Comparison of ENCODE assay signal across 20 mouse cellular contexts in genomic region chr7:133731971-133732645, GRCm38 (mm10). TPM values are rescaled to one million over a fixed set of nuclear protein-coding genes. Genes with fewer than 3 reads are reported as not detected.
DNase-seq lines count a peak whose midpoint lies in the region; ATAC-seq and TF ChIP-seq lines count a peak whose summit lies in the region.
"Had no signal": no experiment of that assay in that cellular context is flagged by ENCODE, and none has a peak within 500 bp of the region (broad histone marks: within the 10 kb centered on the region; RNA-seq: fewer than 3 reads in every experiment).

No protein-coding gene starts in this region.

- H3K4me1 ChIP-seq in forebrain, embryonic 15.5 days, result peaks cover 9% of the 10 kb centered on the region
- H3K4me1 ChIP-seq in forebrain, embryonic 12.5 days, result no peaks in the 10 kb centered on the region
- no peaks in the 10 kb centered on the region for H3K4me1 ChIP-seq in hindbrain, postnatal 0 days (ENCODE audit: insufficient read depth, low read length)
- H3K4me1 ChIP-seq in hindbrain, embryonic 10.5 days (replicated peaks), result no peaks in the 10 kb centered on the region
- no peaks in the 10 kb centered on the region for H3K4me1 ChIP-seq in midbrain, embryonic 16.5 days (ENCODE audit: control insufficient read depth, insufficient read depth, low read length)
- H3K4me1 ChIP-seq: embryonic facial prominence, embryonic 15.5 days; limb, embryonic 13.5 days; lung, embryonic 15.5 days; midbrain, embryonic 10.5 days; neural tube, embryonic 12.5 days had no signal

- H3K9ac ChIP-seq in forebrain, embryonic 15.5 days (replicated peaks), result no peak overlapping the region
- H3K9ac ChIP-seq in forebrain, embryonic 12.5 days, result no peak overlapping the region
- H3K9ac ChIP-seq in hindbrain, postnatal 0 days (replicated peaks; ENCODE audit: low read length), result no peak overlapping the region
- H3K9ac ChIP-seq in midbrain, embryonic 16.5 days (ENCODE audit: low read depth, low read length), result no peak overlapping the region
- H3K9ac ChIP-seq: embryonic facial prominence, embryonic 15.5 days; limb, embryonic 13.5 days; lung, embryonic 15.5 days; neural tube, embryonic 12.5 days had no signal

- WGBS in forebrain, embryonic 15.5 days, result 55% methylated on average over 4 of the region's 4 CpGs
- 67% methylated on average over 4 of the region's 4 CpGs for WGBS in forebrain, embryonic 12.5 days
- WGBS in hindbrain, postnatal 0 days, result 45% methylated on average over 4 of the region's 4 CpGs
- WGBS in hindbrain, embryonic 10.5 days, result 73% methylated on average over 4 of the region's 4 CpGs
- WGBS in midbrain, embryonic 16.5 days, result 66% methylated on average over 4 of the region's 4 CpGs

- H3K36me3 ChIP-seq in forebrain, embryonic 15.5 days, result peaks cover 18% of the 10 kb centered on the region; the same call in 1 of the 2 replicates
- H3K36me3 ChIP-seq in forebrain, embryonic 12.5 days (replicated peaks), result peaks cover 61% of the 10 kb centered on the region
- H3K36me3 ChIP-seq in hindbrain, postnatal 0 days (ENCODE audit: insufficient read depth, low read length), result peaks cover 5% of the 10 kb centered on the region; the same call in 1 of the 2 replicates
- peaks cover 62% of the 10 kb centered on the region for H3K36me3 ChIP-seq in hindbrain, embryonic 10.5 days
- peaks cover 7% of the 10 kb centered on the region for H3K36me3 ChIP-seq in midbrain, embryonic 16.5 days (ENCODE audit: control insufficient read depth, insufficient read depth, low read length)
- H3K36me3 ChIP-seq: lung, embryonic 15.5 days had no signal

- ATAC-seq in forebrain, embryonic 15.5 days (replicated peaks), result no peak
- no peak for ATAC-seq in forebrain, embryonic 12.5 days (ENCODE audit: low FRiP score)
- peak; percentile 79 for ATAC-seq in hindbrain, postnatal 0 days
- peak; percentile 58 for ATAC-seq in megakaryocyte-erythroid progenitor cell, adult 5-6 weeks (replicated peaks; ENCODE audit: low FRiP score, low TSS enrichment, poor library complexity, severe bottlenecking)
- no peak for ATAC-seq in midbrain, embryonic 16.5 days
- ATAC-seq: inflammation-experienced regulatory T-cells, adult 6 months had no signal

- peak overlapping the region; percentile 49 for H3K27ac ChIP-seq in forebrain, embryonic 15.5 days (replicated peaks)
- H3K27ac ChIP-seq in forebrain, embryonic 12.5 days, result no peak overlapping the region
- H3K27ac ChIP-seq in hindbrain, postnatal 0 days, result peak overlapping the region; percentile 51; the same call in 1 of the 2 replicates
- no peak overlapping the region for H3K27ac ChIP-seq in hindbrain, embryonic 10.5 days
- H3K27ac ChIP-seq in midbrain, embryonic 16.5 days (ENCODE audit: low read length), result no peak overlapping the region
- H3K27ac ChIP-seq: embryonic facial prominence, embryonic 15.5 days; kidney, postnatal 0 days; limb, embryonic 13.5 days; lung, embryonic 15.5 days; midbrain, embryonic 10.5 days; neural tube, embryonic 12.5 days had no signal

- H3K27me3 ChIP-seq in forebrain, embryonic 15.5 days, result no peaks in the 10 kb centered on the region
- no peaks in the 10 kb centered on the region for H3K27me3 ChIP-seq in forebrain, embryonic 12.5 days
- no peaks in the 10 kb centered on the region for H3K27me3 ChIP-seq in hindbrain, postnatal 0 days (ENCODE audit: insufficient read depth, low read length)
- H3K27me3 ChIP-seq in hindbrain, embryonic 10.5 days (ENCODE audit: insufficient read depth, poor library complexity, severe bottlenecking), result no peaks in the 10 kb centered on the region
- no peaks in the 10 kb centered on the region for H3K27me3 ChIP-seq in midbrain, embryonic 16.5 days (ENCODE audit: control insufficient read depth, insufficient read depth, low read depth, low read length)
- H3K27me3 ChIP-seq: embryonic facial prominence, embryonic 15.5 days; limb, embryonic 13.5 days; lung, embryonic 15.5 days; neural tube, embryonic 12.5 days had no signal

- no peak overlapping the region for H3K4me2 ChIP-seq in forebrain, embryonic 15.5 days (replicated peaks)
- H3K4me2 ChIP-seq in forebrain, embryonic 12.5 days, result no peak overlapping the region
- no peak overlapping the region for H3K4me2 ChIP-seq in hindbrain, postnatal 0 days (ENCODE audit: low read depth, low read length)
- H3K4me2 ChIP-seq in midbrain, embryonic 16.5 days (ENCODE audit: low read length), result no peak overlapping the region
- H3K4me2 ChIP-seq: embryonic facial prominence, embryonic 15.5 days; limb, embryonic 13.5 days; lung, embryonic 15.5 days; neural tube, embryonic 12.5 days had no signal

- H3K4me3 ChIP-seq in forebrain, embryonic 15.5 days, result no peak overlapping the region
- no peak overlapping the region for H3K4me3 ChIP-seq in forebrain, embryonic 12.5 days (replicated peaks)
- no peak overlapping the region for H3K4me3 ChIP-seq in hindbrain, postnatal 0 days (ENCODE audit: low read length)
- H3K4me3 ChIP-seq in hindbrain, embryonic 10.5 days, result no peak overlapping the region
- H3K4me3 ChIP-seq in midbrain, embryonic 16.5 days (ENCODE audit: low read depth, low read length), result no peak overlapping the region
- H3K4me3 ChIP-seq: embryonic facial prominence, embryonic 15.5 days; limb, embryonic 13.5 days; lung, embryonic 15.5 days; midbrain, embryonic 10.5 days; neural tube, embryonic 12.5 days had no signal

- no peaks in the 10 kb centered on the region for H3K9me3 ChIP-seq in forebrain, embryonic 15.5 days
- H3K9me3 ChIP-seq in forebrain, embryonic 12.5 days, result no peaks in the 10 kb centered on the region
- no peaks in the 10 kb centered on the region for H3K9me3 ChIP-seq in hindbrain, postnatal 0 days (ENCODE audit: low read length)
- no peaks in the 10 kb centered on the region for H3K9me3 ChIP-seq in hindbrain, embryonic 10.5 days
- no peaks in the 10 kb centered on the region for H3K9me3 ChIP-seq in midbrain, embryonic 16.5 days (replicated peaks; ENCODE audit: control insufficient read depth, low read length, poor library complexity, severe bottlenecking)
- H3K9me3 ChIP-seq: embryonic facial prominence, embryonic 15.5 days; limb, embryonic 13.5 days; lung, embryonic 15.5 days; midbrain, embryonic 10.5 days; neural tube, embryonic 12.5 days had no signal

- DNase-seq in hindbrain, postnatal 0 days (ENCODE audit: low spot score), result peak; percentile 59
- no peak for DNase-seq in hindbrain, embryonic 10.5 days (ENCODE audit: low spot score)
- peak; percentile 69 for DNase-seq in cerebellum, adult 8-10 months
- DNase-seq in layer of hippocampus, adult 9-10 months (ENCODE audit: low spot score), result no peak
- DNase-seq: adrenal gland, adult 2 months; B cell, adult 2 months had no signal

- TF ChIP-seq CTCF in hindbrain, postnatal 0 days (IDR thresholded peaks at IDR 0.05; ENCODE audit: low read depth), result no peak

RNA-seq across cellular contexts. Expression of gene Uros, which starts 22.2 kb away (rescaled TPM):
- polyA plus RNA-seq in forebrain, embryonic 15.5 days (2015; fragmentation: Nextera tagmentation; extraction: Ambion mirVana), result 52.9 and 55.3 TPM in 2 replicates
- 39.2 and 40.3 TPM in 2 replicates for polyA plus RNA-seq in forebrain, embryonic 12.5 days (2016; fragmentation: Nextera tagmentation; extraction: Ambion mirVana)
- 23.1 and 23.8 TPM in 2 replicates for total RNA-seq in hindbrain, postnatal 0 days (2014; rRNA removed)
- polyA plus RNA-seq in hindbrain, postnatal 0 days (2015; fragmentation: Nextera tagmentation; extraction: Ambion mirVana), result 35.4 and 38.2 TPM in 2 replicates
- polyA plus RNA-seq in hindbrain, embryonic 10.5 days (2016; fragmentation: Nextera tagmentation; extraction: Ambion mirVana), result 33.7 and 39.0 TPM in 2 replicates
- total RNA-seq in megakaryocyte-erythroid progenitor cell, adult 5-6 weeks (2014; fragmentation: Nextera tagmentation), result 63.6 and 75.9 TPM in 2 replicates
- 42.4 and 82.1 TPM in 2 replicates for total RNA-seq in megakaryocyte-erythroid progenitor cell, adult 5-6 weeks (2017)
- 55.7 and 56.7 TPM in 2 replicates for polyA plus RNA-seq in midbrain, embryonic 16.5 days (2015; fragmentation: Nextera tagmentation; extraction: Ambion mirVana)

RNA-seq across cellular contexts. Expression of gene Bccip, which starts 23.0 kb away (rescaled TPM):
- 115 and 117 TPM in 2 replicates for polyA plus RNA-seq in forebrain, embryonic 15.5 days (2015; fragmentation: Nextera tagmentation; extraction: Ambion mirVana)
- 160 and 161 TPM in 2 replicates for polyA plus RNA-seq in forebrain, embryonic 12.5 days (2016; fragmentation: Nextera tagmentation; extraction: Ambion mirVana)
- 38.1 and 40.6 TPM in 2 replicates for total RNA-seq in hindbrain, postnatal 0 days (2014; rRNA removed)
- polyA plus RNA-seq in hindbrain, postnatal 0 days (2015; fragmentation: Nextera tagmentation; extraction: Ambion mirVana), result 105 and 109 TPM in 2 replicates
- polyA plus RNA-seq in hindbrain, embryonic 10.5 days (2016; fragmentation: Nextera tagmentation; extraction: Ambion mirVana), result 135 and 167 TPM in 2 replicates
- total RNA-seq in megakaryocyte-erythroid progenitor cell, adult 5-6 weeks (2014; fragmentation: Nextera tagmentation), result 163 and 166 TPM in 2 replicates
- total RNA-seq in megakaryocyte-erythroid progenitor cell, adult 5-6 weeks (2017), result 224 and 247 TPM in 2 replicates
- polyA plus RNA-seq in midbrain, embryonic 16.5 days (2015; fragmentation: Nextera tagmentation; extraction: Ambion mirVana), result 89.8 and 93.0 TPM in 2 replicates

RNA-seq across cellular contexts. Expression of gene Fank1, which starts 44.6 kb away (rescaled TPM):
- 4.0 TPM in 2 replicates for polyA plus RNA-seq in forebrain, embryonic 15.5 days (2015; fragmentation: Nextera tagmentation; extraction: Ambion mirVana)
- 1.5 TPM in 2 replicates for polyA plus RNA-seq in forebrain, embryonic 12.5 days (2016; fragmentation: Nextera tagmentation; extraction: Ambion mirVana)
- 3.1 and 3.6 TPM in 2 replicates for total RNA-seq in hindbrain, postnatal 0 days (2014; rRNA removed)
- polyA plus RNA-seq in hindbrain, postnatal 0 days (2015; fragmentation: Nextera tagmentation; extraction: Ambion mirVana), result 6.0 and 6.6 TPM in 2 replicates
- 1.4 and 3.0 TPM in 2 replicates for polyA plus RNA-seq in hindbrain, embryonic 10.5 days (2016; fragmentation: Nextera tagmentation; extraction: Ambion mirVana)
- total RNA-seq in megakaryocyte-erythroid progenitor cell, adult 5-6 weeks (2014; fragmentation: Nextera tagmentation), result not detected in 2 replicates
- total RNA-seq in megakaryocyte-erythroid progenitor cell, adult 5-6 weeks (2017), result not detected in 2 replicates
- 5.2 and 7.9 TPM in 2 replicates for polyA plus RNA-seq in midbrain, embryonic 16.5 days (2015; fragmentation: Nextera tagmentation; extraction: Ambion mirVana)
- total RNA-seq: gastrocnemius, adult 8-10 months had no signal
- polyA plus RNA-seq: inflammation-experienced regulatory T-cells, adult 6 months had no signal

RNA-seq across cellular contexts. Expression of gene Dhx32, which starts 50.4 kb away (rescaled TPM):
- 50.3 and 53.0 TPM in 2 replicates for polyA plus RNA-seq in forebrain, embryonic 15.5 days (2015; fragmentation: Nextera tagmentation; extraction: Ambion mirVana)
- 55.7 and 60.5 TPM in 2 replicates for polyA plus RNA-seq in forebrain, embryonic 12.5 days (2016; fragmentation: Nextera tagmentation; extraction: Ambion mirVana)
- total RNA-seq in hindbrain, postnatal 0 days (2014; rRNA removed), result 45.6 and 49.3 TPM in 2 replicates
- polyA plus RNA-seq in hindbrain, postnatal 0 days (2015; fragmentation: Nextera tagmentation; extraction: Ambion mirVana), result 49.8 and 52.6 TPM in 2 replicates
- polyA plus RNA-seq in hindbrain, embryonic 10.5 days (2016; fragmentation: Nextera tagmentation; extraction: Ambion mirVana), result 51.0 and 51.1 TPM in 2 replicates
- total RNA-seq in megakaryocyte-erythroid progenitor cell, adult 5-6 weeks (2014; fragmentation: Nextera tagmentation), result 19.6 and 25.9 TPM in 2 replicates
- 23.0 and 27.7 TPM in 2 replicates for total RNA-seq in megakaryocyte-erythroid progenitor cell, adult 5-6 weeks (2017)
- 43.2 and 46.3 TPM in 2 replicates for polyA plus RNA-seq in midbrain, embryonic 16.5 days (2015; fragmentation: Nextera tagmentation; extraction: Ambion mirVana)

RNA-seq across cellular contexts. Expression of gene Mmp21, which starts 52.2 kb away (rescaled TPM):
- polyA plus RNA-seq in forebrain, embryonic 15.5 days (2015; fragmentation: Nextera tagmentation; extraction: Ambion mirVana), result 0.14 TPM in 1 of 2 replicates, not detected in the other
- 0.10 TPM in 1 of 2 replicates, not detected in the other for polyA plus RNA-seq in forebrain, embryonic 12.5 days (2016; fragmentation: Nextera tagmentation; extraction: Ambion mirVana)
- 0.11 TPM in 1 of 2 replicates, not detected in the other for total RNA-seq in hindbrain, postnatal 0 days (2014; rRNA removed)
- 0.10 TPM in 1 of 2 replicates, not detected in the other for polyA plus RNA-seq in hindbrain, postnatal 0 days (2015; fragmentation: Nextera tagmentation; extraction: Ambion mirVana)
- polyA plus RNA-seq in hindbrain, embryonic 10.5 days (2016; fragmentation: Nextera tagmentation; extraction: Ambion mirVana), result 0.09 TPM in 1 of 2 replicates, not detected in the other
- total RNA-seq in megakaryocyte-erythroid progenitor cell, adult 5-6 weeks (2014; fragmentation: Nextera tagmentation), result not detected in 2 replicates
- not detected in 2 replicates for total RNA-seq in megakaryocyte-erythroid progenitor cell, adult 5-6 weeks (2017)
- polyA plus RNA-seq in midbrain, embryonic 16.5 days (2015; fragmentation: Nextera tagmentation; extraction: Ambion mirVana), result not detected in 2 replicates
- total RNA-seq: adrenal gland, adult 2 months; gastrocnemius, adult 8-10 months; layer of hippocampus, postnatal 14 days had no signal
- polyA plus RNA-seq: inflammation-experienced regulatory T-cells, adult 6 months; kidney, postnatal 0 days; limb, embryonic 13.5 days; midbrain, embryonic 10.5 days; neural tube, embryonic 12.5 days; urinary bladder, adult 2 months had no signal

Comparison
In these comparisons a context has a peak if more than half of its experiments do, and no peak if none do; other contexts are left out.
1. H3K27ac ChIP-seq: peak in forebrain, embryonic 15.5 days (single experiment) and hindbrain, postnatal 0 days (single experiment); none in forebrain, embryonic 12.5 days (single experiment), hindbrain, embryonic 10.5 days (single experiment) and midbrain, embryonic 16.5 days (single experiment).
2. DNase-seq: peak in hindbrain, postnatal 0 days (single experiment) and cerebellum, adult 8-10 months (single experiment); none in hindbrain, embryonic 10.5 days (single experiment) and layer of hippocampus, adult 9-10 months (single experiment).
3. ATAC-seq: peak in hindbrain, postnatal 0 days (single experiment) and megakaryocyte-erythroid progenitor cell, adult 5-6 weeks (single experiment); none in forebrain, embryonic 15.5 days (single experiment), forebrain, embryonic 12.5 days (single experiment) and midbrain, embryonic 16.5 days (single experiment).